Mouse (Mus musculus): Measurements from ENCODE around the gene Itpkb.

DNA sequence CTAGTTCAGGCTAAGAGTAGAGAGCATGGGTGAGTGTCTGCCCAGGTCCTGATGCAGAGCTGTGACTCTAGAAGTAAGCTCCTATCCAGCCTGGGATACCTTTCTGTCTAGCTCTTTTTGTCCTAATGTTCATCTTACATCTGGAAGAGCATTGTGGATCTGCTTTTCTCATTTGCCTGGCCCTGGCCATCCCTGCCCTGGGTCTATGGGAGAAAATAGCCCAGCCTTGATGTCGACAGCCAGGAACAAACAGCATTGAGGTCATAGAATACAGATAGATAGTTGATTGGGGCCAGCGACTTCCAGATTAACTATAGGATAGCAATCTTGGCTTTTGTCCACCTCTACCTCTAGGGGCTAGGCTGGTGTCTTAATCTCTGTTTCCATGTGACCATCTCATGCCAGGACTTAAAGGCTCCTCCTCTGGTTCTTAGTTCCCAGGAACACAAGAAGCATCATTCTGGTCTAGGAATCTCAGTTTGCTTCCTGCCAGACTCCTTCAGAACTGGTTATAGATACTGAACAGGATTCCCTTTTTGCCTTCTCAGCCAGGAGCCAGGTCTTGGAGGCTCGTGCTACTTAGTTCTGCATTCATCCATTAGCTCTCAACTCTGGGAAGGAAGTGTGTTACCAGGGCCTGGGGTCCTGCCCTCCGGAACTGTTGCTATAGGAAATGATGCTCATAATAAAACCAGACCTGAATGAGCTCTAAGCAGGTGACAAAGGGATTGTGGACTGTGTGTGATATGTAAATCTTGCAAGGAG, 70.6 kb downstream of the Itpkb start:
- TF ChIP-seq GATA1 (IDR thresholded peaks at IDR 0.05; ENCODE audit: borderline replicate concordance, low read length) (no peak), FLI1 (IDR thresholded peaks at IDR 0.05; ENCODE audit: low read length) (no peak)

All from megakaryocyte, embryonic 14.5 days (primary cell).